Mouse (Mus musculus): ENCODE measurements around the gene H2-DMb1.

Gene H2-DMb1

GRCm38 (mm10) chr17:34152923-34153322 is at the start of gene H2-DMb1:
TSS of gene H2-DMb1 (plus strand) at chr17:34153072.
- DNase-seq, result peak; percentile 41

GRCm38 (mm10) chr17:34104804-34105203 is 48.1 kb upstream of the H2-DMb1 start:
- no peak for DNase-seq

GRCm38 (mm10) chr17:34106555-34106954 is 46.3 kb upstream of the H2-DMb1 start:
- no peak for DNase-seq

GRCm38 (mm10) chr17:34107109-34107867 is 45.6 kb upstream of the H2-DMb1 start:
- DNase-seq, result no peak

- no peak for DNase-seq
Measured at GRCm38 (mm10) chr17:34108460-34108859, 44.4 kb upstream of the H2-DMb1 start.

GRCm38 (mm10) chr17:34109038-34109805 is 43.6 kb upstream of the H2-DMb1 start:
- no peak for DNase-seq

GRCm38 (mm10) chr17:34109806-34110195 is 43.1 kb upstream of the H2-DMb1 start:
- no peak for DNase-seq

- DNase-seq, result no peak
Measured at GRCm38 (mm10) chr17:34110309-34110708, 42.6 kb upstream of the H2-DMb1 start.

- no peak for DNase-seq
Measured at GRCm38 (mm10) chr17:34114114-34114513, 38.8 kb upstream of the H2-DMb1 start.

GRCm38 (mm10) chr17:34116736-34117370 is 36.0 kb upstream of the H2-DMb1 start:
- DNase-seq, result no peak

GRCm38 (mm10) chr17:34117421-34118112 is 35.3 kb upstream of the H2-DMb1 start:
- DNase-seq, result no peak

GRCm38 (mm10) chr17:34118113-34118872 is 34.6 kb upstream of the H2-DMb1 start:
- DNase-seq, result no peak

GRCm38 (mm10) chr17:34118873-34119248 is 34.0 kb upstream of the H2-DMb1 start:
- no peak for DNase-seq

GRCm38 (mm10) chr17:34119249-34120179 is 33.4 kb upstream of the H2-DMb1 start, which contains the start of gene H2-DMa:
TSS of gene H2-DMa (plus strand) at chr17:34119541.
- peak; percentile 99 for DNase-seq

- DNase-seq, result peak; percentile 90
Measured at GRCm38 (mm10) chr17:34120180-34120723, 32.6 kb upstream of the H2-DMb1 start.

- no peak for DNase-seq
Measured at GRCm38 (mm10) chr17:34120814-34121171, 32.1 kb upstream of the H2-DMb1 start.

- DNase-seq, result peak; percentile 94
Measured at GRCm38 (mm10) chr17:34121172-34121878, 31.5 kb upstream of the H2-DMb1 start.

- DNase-seq, result no peak
Measured at GRCm38 (mm10) chr17:34121879-34122187, 31.0 kb upstream of the H2-DMb1 start.

GRCm38 (mm10) chr17:34122188-34122984 is 30.5 kb upstream of the H2-DMb1 start, which contains the start of gene Brd2:
TSS of gene Brd2 (minus strand) at chr17:34122634.
- DNase-seq, result peak; percentile 96

All from right cerebral cortex, adult 18-20 months (tissue).